Mouse (Mus musculus): ENCODE measurements around the gene Bcl11a. TPM values are rescaled to one million over a fixed set of nuclear protein-coding genes. Genes with fewer than 3 reads are reported as not detected.

Gene Bcl11a
- polyA plus RNA-seq, 1 experiment = 4.9 TPM

DNA sequence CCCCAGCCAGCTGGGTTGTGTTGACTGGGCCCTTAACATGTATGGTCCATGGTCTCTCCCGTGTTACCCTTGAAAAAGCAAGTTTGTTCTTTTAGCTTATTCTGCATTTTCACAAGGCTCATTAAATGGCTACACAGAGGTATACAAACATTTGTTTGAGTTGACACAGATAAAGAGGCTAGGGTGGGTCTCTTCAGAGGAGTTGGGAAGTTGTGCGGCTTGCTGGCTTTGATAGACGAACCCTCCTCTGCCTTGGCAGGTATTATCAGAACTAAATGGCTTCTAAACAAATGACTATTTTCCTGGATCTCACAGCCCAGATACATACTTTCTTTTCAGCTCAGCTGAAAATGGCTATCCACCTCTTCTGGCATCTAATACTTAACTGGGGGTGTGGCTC lies 70.7 kb downstream of the Bcl11a start:
- Histone ChIP-seq H3K27me3 (ENCODE audit: control insufficient read depth) (no peaks in the 10 kb centered on the region), H3K4me3 (replicated peaks) (no peak overlapping the region), H3K4me1 (ENCODE audit: control insufficient read depth) (peaks cover 78% of the 10 kb centered on the region), H3K36me3 (ENCODE audit: control insufficient read depth) (peaks cover 87% of the 10 kb centered on the region), H3K9me3 (ENCODE audit: control insufficient read depth, low read length) (no peaks in the 10 kb centered on the region)
- TF ChIP-seq TAL1 (IDR thresholded peaks at IDR 0.05; ENCODE audit: low read length) = no peak
- TF ChIP-seq GATA1 (IDR thresholded peaks at IDR 0.05; ENCODE audit: low read length) = no peak

DNA sequence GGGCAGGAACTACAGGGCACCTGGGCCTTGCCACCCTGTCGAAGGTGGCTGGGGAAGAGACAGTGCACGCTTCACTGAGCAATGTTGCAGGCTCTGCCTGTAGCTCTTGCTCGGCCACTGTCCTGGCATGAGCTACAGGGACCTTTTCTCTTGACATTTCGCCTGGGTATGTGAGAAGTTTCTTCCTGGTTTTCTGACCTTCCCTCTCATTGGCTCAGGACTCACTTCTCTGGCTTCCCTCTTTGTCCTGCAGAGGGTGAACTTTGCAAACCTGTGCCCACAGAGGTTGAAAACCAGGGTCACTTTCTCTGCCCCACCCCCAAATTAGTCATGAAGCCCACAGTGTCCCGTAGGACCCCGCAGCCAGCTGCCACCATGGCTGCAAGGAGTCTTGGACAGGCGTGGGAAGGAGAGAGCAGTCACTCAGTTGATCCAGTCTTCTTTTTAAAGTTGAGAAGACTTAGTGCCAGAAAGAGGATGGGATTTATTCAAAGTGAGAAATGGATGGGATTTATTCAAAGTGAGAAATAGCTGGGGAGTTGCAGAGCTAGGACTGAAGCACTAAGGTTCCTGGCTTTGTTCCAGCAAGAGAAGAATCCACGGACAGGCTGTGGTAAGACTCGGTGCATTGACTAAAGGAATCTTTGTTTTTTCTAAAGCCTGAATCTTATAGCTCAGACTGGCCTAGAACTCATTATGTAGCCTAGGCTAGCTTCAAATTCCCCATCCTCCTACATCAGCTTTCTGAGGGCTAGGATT lies 71.8 kb downstream of the Bcl11a start:
- no peak overlapping the region for H3K4me3 ChIP-seq (replicated peaks)
- TF ChIP-seq GATA1 (IDR thresholded peaks at IDR 0.05; ENCODE audit: low read length) = no peak
- no peak for TF ChIP-seq TAL1 (IDR thresholded peaks at IDR 0.05; ENCODE audit: low read length)
- H3K4me1 ChIP-seq (ENCODE audit: control insufficient read depth) = peaks cover 79% of the 10 kb centered on the region
- peaks cover 87% of the 10 kb centered on the region for H3K36me3 ChIP-seq (ENCODE audit: control insufficient read depth)
- no peaks in the 10 kb centered on the region for H3K9me3 ChIP-seq (ENCODE audit: control insufficient read depth, low read length)
- no peaks in the 10 kb centered on the region for H3K27me3 ChIP-seq (ENCODE audit: control insufficient read depth)

DNA sequence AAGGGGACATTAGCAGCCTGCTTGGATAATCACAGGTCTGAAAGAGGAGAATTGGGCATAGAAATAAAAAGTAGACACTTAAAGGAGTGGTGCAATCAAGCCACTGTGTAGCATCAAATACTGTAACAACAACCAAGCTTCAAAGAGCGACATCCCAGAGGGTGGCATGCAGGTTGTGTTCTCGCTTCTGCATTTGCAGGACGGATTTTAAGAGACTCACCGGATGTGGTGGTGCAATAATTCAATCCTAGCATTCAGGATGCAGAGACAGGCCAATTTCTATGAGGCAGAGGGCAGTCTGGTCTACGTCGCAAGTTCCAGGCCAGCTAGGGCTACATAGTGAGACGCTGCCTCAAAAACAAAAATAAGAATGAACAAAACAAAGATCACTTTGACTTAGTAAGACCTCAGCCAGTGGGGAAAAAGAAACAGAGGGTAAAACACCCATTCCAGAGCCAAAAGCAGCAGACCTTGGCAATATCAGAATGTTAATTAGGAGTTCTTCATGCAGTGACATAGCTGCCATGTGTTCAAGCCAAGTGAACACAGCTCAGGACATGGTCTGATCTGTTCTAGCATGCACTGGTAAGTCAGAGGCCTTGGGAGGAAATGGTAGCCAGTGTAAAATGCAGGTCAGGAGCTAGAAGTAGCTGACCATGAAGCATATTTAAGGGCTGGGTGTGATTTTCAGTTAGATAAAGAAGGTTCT lies 74.4 kb downstream of the Bcl11a start:
- Histone ChIP-seq H3K36me3 (ENCODE audit: control insufficient read depth) (peaks cover 83% of the 10 kb centered on the region), H3K9me3 (ENCODE audit: control insufficient read depth, low read length) (no peaks in the 10 kb centered on the region), H3K4me3 (replicated peaks) (no peak overlapping the region), H3K4me1 (ENCODE audit: control insufficient read depth) (peaks cover 69% of the 10 kb centered on the region), H3K27me3 (ENCODE audit: control insufficient read depth) (no peaks in the 10 kb centered on the region)
- TF ChIP-seq GATA1 (IDR thresholded peaks at IDR 0.05; ENCODE audit: low read length) (no peak), TAL1 (IDR thresholded peaks at IDR 0.05; ENCODE audit: low read length) (no peak)

DNA sequence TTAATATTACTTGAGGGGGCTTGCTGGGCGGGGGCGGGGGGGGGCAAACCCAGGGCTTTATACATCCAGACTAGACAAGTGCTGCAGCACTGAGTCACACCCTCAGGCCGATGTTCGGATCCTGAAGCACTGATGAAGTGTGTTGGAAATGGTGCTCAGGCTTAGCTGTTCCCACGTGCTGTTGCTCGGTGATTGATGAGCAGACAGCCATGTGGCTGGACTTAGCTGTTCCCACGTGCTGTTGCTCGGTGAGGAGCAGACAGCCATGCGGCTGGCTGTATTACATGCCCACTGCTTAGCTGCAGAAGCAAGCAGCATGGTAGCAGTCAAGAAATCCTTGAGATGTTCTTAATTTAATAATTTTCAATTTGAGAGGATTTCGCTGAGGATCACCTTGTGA lies 75.2 kb downstream of the Bcl11a start:
- H3K4me3 ChIP-seq (replicated peaks) = no peak overlapping the region
- H3K4me1 ChIP-seq (ENCODE audit: control insufficient read depth) = peaks cover 69% of the 10 kb centered on the region
- H3K36me3 ChIP-seq (ENCODE audit: control insufficient read depth) = peaks cover 89% of the 10 kb centered on the region
- TF ChIP-seq GATA1 (IDR thresholded peaks at IDR 0.05; ENCODE audit: low read length) (no peak), TAL1 (IDR thresholded peaks at IDR 0.05; ENCODE audit: low read length) (no peak)
- H3K27me3 ChIP-seq (ENCODE audit: control insufficient read depth) = no peaks in the 10 kb centered on the region
- H3K9me3 ChIP-seq (ENCODE audit: control insufficient read depth, low read length) = no peaks in the 10 kb centered on the region

DNA sequence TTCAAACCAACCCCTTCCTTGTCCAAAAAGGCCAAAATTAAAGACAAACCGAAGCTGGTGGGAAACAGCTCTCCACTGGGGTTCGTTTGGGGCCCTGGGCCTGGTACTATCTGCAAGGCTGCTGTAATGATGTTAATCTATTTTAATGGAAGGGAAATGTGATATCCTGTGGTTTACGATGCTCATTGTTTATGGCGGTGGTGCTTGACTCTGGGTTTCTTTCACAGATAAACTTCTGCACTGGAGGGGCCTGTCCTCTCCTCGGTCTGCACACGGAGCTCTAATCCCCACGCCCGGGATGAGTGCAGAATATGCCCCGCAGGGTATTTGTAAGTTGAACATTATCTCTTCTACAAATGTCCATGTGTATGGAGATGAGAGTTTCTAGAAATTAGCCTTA lies 80.2 kb downstream of the Bcl11a start:
- no peaks in the 10 kb centered on the region for H3K9me3 ChIP-seq (ENCODE audit: control insufficient read depth, low read length)
- peaks cover 94% of the 10 kb centered on the region for H3K36me3 ChIP-seq (ENCODE audit: control insufficient read depth)
- no peaks in the 10 kb centered on the region for H3K27me3 ChIP-seq (ENCODE audit: control insufficient read depth)
- TF ChIP-seq GATA1 (IDR thresholded peaks at IDR 0.05; ENCODE audit: low read length) = no peak
- no peak for TF ChIP-seq TAL1 (IDR thresholded peaks at IDR 0.05; ENCODE audit: low read length)
- peaks cover 47% of the 10 kb centered on the region for H3K4me1 ChIP-seq (ENCODE audit: control insufficient read depth)
- no peak overlapping the region for H3K4me3 ChIP-seq (replicated peaks)

DNA sequence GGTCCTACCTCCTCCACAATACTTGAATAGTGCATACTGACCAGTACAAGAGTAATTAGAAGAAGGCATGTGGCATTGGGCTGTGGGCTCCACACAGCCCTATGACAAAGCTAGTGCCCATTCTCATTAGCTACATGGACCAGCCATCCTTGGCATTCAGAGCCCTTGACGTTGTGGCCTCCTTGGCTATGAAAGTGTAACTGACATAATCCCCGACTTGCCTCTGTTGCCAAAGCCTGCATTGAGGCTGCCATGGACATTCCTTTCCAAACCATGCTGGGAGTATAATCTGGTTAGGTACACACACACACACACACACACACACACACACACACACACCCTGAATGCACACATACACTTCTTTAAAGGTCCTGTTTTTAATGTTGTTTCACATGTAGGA lies 81.8 kb downstream of the Bcl11a start:
- Histone ChIP-seq H3K27me3 (ENCODE audit: control insufficient read depth) (no peaks in the 10 kb centered on the region), H3K9me3 (ENCODE audit: control insufficient read depth, low read length) (no peaks in the 10 kb centered on the region), H3K4me3 (replicated peaks) (no peak overlapping the region), H3K36me3 (ENCODE audit: control insufficient read depth) (peaks cover 96% of the 10 kb centered on the region), H3K4me1 (ENCODE audit: control insufficient read depth) (peaks cover 45% of the 10 kb centered on the region)
- no peak for TF ChIP-seq TAL1 (IDR thresholded peaks at IDR 0.05; ENCODE audit: low read length)
- no peak for TF ChIP-seq GATA1 (IDR thresholded peaks at IDR 0.05; ENCODE audit: low read length)

DNA sequence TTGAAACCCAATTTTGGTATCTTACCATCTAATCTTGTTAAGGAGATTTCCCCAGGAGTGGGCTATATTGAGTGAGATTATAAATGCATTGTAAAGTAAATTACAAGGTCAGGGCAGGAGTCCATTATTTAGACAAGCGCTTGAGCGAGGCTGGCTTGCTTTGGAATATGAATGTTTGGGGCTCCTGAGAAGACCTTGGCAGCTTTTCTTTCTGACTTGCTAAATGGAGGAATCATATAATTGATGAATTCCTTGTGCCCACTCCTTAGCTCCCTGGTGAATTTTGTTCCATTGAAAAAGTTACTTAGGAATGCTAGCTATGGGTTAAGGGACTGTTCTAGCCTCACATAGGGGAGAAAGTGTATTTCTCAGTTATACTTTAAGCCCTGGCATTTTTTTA lies 83.6 kb downstream of the Bcl11a start:
- no peak for TF ChIP-seq TAL1 (IDR thresholded peaks at IDR 0.05; ENCODE audit: low read length)
- no peak for TF ChIP-seq GATA1 (IDR thresholded peaks at IDR 0.05; ENCODE audit: low read length)
- no peak overlapping the region for H3K4me3 ChIP-seq (replicated peaks)
- H3K9me3 ChIP-seq (ENCODE audit: control insufficient read depth, low read length) = no peaks in the 10 kb centered on the region
- H3K4me1 ChIP-seq (ENCODE audit: control insufficient read depth) = peaks cover 35% of the 10 kb centered on the region
- peaks cover 99% of the 10 kb centered on the region for H3K36me3 ChIP-seq (ENCODE audit: control insufficient read depth)
- no peaks in the 10 kb centered on the region for H3K27me3 ChIP-seq (ENCODE audit: control insufficient read depth)

DNA sequence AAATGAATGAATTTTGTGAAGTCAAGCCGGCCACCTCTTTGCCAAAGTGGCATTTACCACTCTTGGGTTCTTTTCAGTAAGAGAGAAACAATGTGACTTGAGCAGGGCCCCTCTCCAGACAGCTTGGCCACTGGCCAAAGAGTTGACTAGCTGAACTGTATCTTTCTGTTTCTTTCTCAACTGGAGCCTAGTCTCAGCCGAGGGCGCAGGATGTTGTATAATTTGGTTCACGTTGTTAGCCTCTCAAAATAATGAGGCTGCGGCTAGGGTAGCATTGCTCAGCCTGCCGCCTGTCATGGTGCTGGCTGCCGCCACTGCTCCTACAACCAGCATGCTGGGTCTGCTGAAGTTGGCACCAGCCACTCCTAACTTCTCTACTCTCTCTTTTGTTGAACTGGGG lies 84.2 kb downstream of the Bcl11a start:
- Histone ChIP-seq H3K27me3 (ENCODE audit: control insufficient read depth) (no peaks in the 10 kb centered on the region), H3K36me3 (ENCODE audit: control insufficient read depth) (peaks cover 100% of the 10 kb centered on the region), H3K4me3 (replicated peaks) (no peak overlapping the region), H3K4me1 (ENCODE audit: control insufficient read depth) (peaks cover 31% of the 10 kb centered on the region), H3K9me3 (ENCODE audit: control insufficient read depth, low read length) (no peaks in the 10 kb centered on the region)
- TF ChIP-seq GATA1 (IDR thresholded peaks at IDR 0.05; ENCODE audit: low read length) = no peak
- no peak for TF ChIP-seq TAL1 (IDR thresholded peaks at IDR 0.05; ENCODE audit: low read length)

DNA sequence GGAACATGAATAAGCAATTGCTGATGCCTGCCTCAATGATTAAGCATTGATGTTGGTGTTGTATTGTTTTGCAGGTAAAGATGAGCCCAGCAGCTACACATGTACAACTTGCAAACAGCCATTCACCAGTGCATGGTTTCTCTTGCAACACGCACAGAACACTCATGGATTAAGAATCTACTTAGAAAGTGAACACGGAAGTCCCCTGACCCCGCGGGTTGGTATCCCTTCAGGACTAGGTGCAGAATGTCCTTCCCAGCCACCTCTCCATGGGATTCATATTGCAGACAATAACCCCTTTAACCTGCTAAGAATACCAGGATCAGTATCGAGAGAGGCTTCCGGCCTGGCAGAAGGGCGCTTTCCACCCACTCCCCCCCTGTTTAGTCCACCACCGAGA lies 85.2 kb downstream of the Bcl11a start:
- no peaks in the 10 kb centered on the region for H3K9me3 ChIP-seq (ENCODE audit: control insufficient read depth, low read length)
- H3K4me3 ChIP-seq (replicated peaks) = no peak overlapping the region
- no peak for TF ChIP-seq GATA1 (IDR thresholded peaks at IDR 0.05; ENCODE audit: low read length)
- TF ChIP-seq TAL1 (IDR thresholded peaks at IDR 0.05; ENCODE audit: low read length) = no peak
- H3K36me3 ChIP-seq (ENCODE audit: control insufficient read depth) = peaks cover 95% of the 10 kb centered on the region
- H3K4me1 ChIP-seq (ENCODE audit: control insufficient read depth) = peaks cover 21% of the 10 kb centered on the region
- no peaks in the 10 kb centered on the region for H3K27me3 ChIP-seq (ENCODE audit: control insufficient read depth)

Data from erythroblast, embryonic 14.5 days (primary cell).